Mouse (Mus musculus) G1E (cell line): ENCODE measurements around the gene Rab42. TPM values are rescaled to one million over a fixed set of nuclear protein-coding genes. Genes with fewer than 3 reads are reported as not detected.

Experiments
- ATAC-seq: 2 replicates; pipeline ENCODE4 v1.8.0; 2016; ENCODE audit warnings: mild to moderate bottlenecking; ENCODE audit not compliant: insufficient number of reproducible peaks, poor library complexity, low FRiP score, severe bottlenecking; ENCODE audit errors: extremely low read depth
- DNase-seq: peaks from one replicate; pipeline ENCODE4 v3.0.0; 2012; ENCODE audit warnings: low spot score
- H3K27me3 ChIP-seq: 2 replicates; pipeline ENCODE4 v1.6.1; 2012; ENCODE audit warnings: mild to moderate bottlenecking, low read length, inconsistent platforms; ENCODE audit not compliant: insufficient read depth
- H3K36me3 ChIP-seq: replicated peaks from 2 replicates; pipeline ENCODE3; 2012; ENCODE audit warnings: mild to moderate bottlenecking, inconsistent platforms
- H3K4me1 ChIP-seq: 2 replicates; pipeline ENCODE4 v1.6.1; 2012; ENCODE audit warnings: low read depth, low read length, inconsistent platforms, mixed read lengths; ENCODE audit not compliant: insufficient read depth
- H3K4me3 ChIP-seq: 2 replicates; pipeline ENCODE4 v1.5.1; 2012; ENCODE audit warnings: low read depth, mild to moderate bottlenecking, inconsistent platforms, low read length, moderate library complexity, mixed read lengths
- H3K9me3 ChIP-seq: replicated peaks from 2 replicates; pipeline ENCODE4 v1.6.1; 2012; ENCODE audit warnings: inconsistent platforms
- CTCF ChIP-seq: IDR thresholded peaks from 2 replicates; pipeline ENCODE4 v1.5.1; 2012; ENCODE audit warnings: low read depth, low read length, inconsistent platforms, mixed read lengths
- GATA1 ChIP-seq: IDR thresholded peaks from 2 replicates; pipeline ENCODE4 v1.6.1; 2012; ENCODE audit warnings: borderline replicate concordance, low read length, inconsistent platforms, mixed read lengths
- GATA2 ChIP-seq: IDR thresholded peaks from 2 replicates; pipeline ENCODE4 v1.6.1; 2012; ENCODE audit warnings: low read depth, low read length, inconsistent platforms, borderline replicate concordance
- POLR2AphosphoS5 ChIP-seq: IDR thresholded peaks from 2 replicates; pipeline ENCODE4 v1.6.1; 2012; ENCODE audit warnings: low read depth, low read length, inconsistent platforms; ENCODE audit not compliant: insufficient replicate concordance
- TAL1 ChIP-seq: conservative IDR thresholded peaks from 2 replicates; pipeline ENCODE4 v1.6.1; 2012; ENCODE audit warnings: low read depth, low read length, inconsistent platforms, mixed read lengths
- polyA plus RNA-seq: library from polyadenylated mRNA; stranded (reverse); fragments of >175 nt; gene quantifications from 2 replicates; pipeline ENCODE4 v1.2.3, GENCODE M21; 2012
- total RNA-seq, 2 experiments: library from RNA; stranded (forward) in 1 of 2; stranded (reverse) in 1 of 2; fragments of 200-1000 nt in 1 of 2; fragments of >200 nt in 1 of 2; fragmentation: Nextera tagmentation in 1 of 2; gene quantifications; 2 replicates each; pipeline ENCODE4 v1.2.3; 2014 to 2017

Rab42 gene
- total and polyA plus RNA-seq, 3 experiments, result 0.95 TPM; not detected in 2

GRCm38 (mm10) chr4:132338943-132339342 lies 35.8 kb upstream of the Rab42 start:
- Histone ChIP-seq H3K9me3 (no peaks in the 10 kb centered on the region), H3K36me3 (peaks cover 95% of the 10 kb centered on the region), H3K4me1 (peaks cover 58% of the 10 kb centered on the region), H3K27me3 (no peaks in the 10 kb centered on the region; the same call in 1 of the 2 replicates), H3K4me3 (no peak overlapping the region)
- no peak for TF ChIP-seq POLR2AphosphoS5
- no peak for TF ChIP-seq GATA1
- TF ChIP-seq CTCF, result no peak
- TF ChIP-seq GATA2, result no peak
- no peak for TF ChIP-seq TAL1
- ATAC-seq (no peak), DNase-seq (no peak)

GRCm38 (mm10) chr4:132332880-132333279 lies 29.7 kb upstream of the Rab42 start:
- no peaks in the 10 kb centered on the region for H3K27me3 ChIP-seq
- no peak for TF ChIP-seq GATA1
- TF ChIP-seq CTCF, result no peak
- TF ChIP-seq POLR2AphosphoS5, result no peak
- no peak for DNase-seq
- no peak overlapping the region for H3K4me3 ChIP-seq
- H3K4me1 ChIP-seq, result peaks cover 45% of the 10 kb centered on the region
- no peak for ATAC-seq
- no peaks in the 10 kb centered on the region for H3K9me3 ChIP-seq
- peaks cover 88% of the 10 kb centered on the region for H3K36me3 ChIP-seq

GRCm38 (mm10) chr4:132331960-132332359 lies 28.8 kb upstream of the Rab42 start:
- TF ChIP-seq GATA1, result no peak
- no peak for TF ChIP-seq TAL1
- TF ChIP-seq GATA2, result no peak
- TF ChIP-seq POLR2AphosphoS5, result no peak
- no peak for TF ChIP-seq CTCF
- Histone ChIP-seq H3K4me3 (no peak overlapping the region), H3K9me3 (no peaks in the 10 kb centered on the region), H3K4me1 (peaks cover 45% of the 10 kb centered on the region), H3K27me3 (no peaks in the 10 kb centered on the region), H3K36me3 (peaks cover 86% of the 10 kb centered on the region)
- ATAC-seq (no peak), DNase-seq (no peak)

- Histone ChIP-seq H3K36me3 (peaks cover 85% of the 10 kb centered on the region), H3K4me3 (peak overlapping the region; percentile 80; the same call in 1 of the 2 replicates), H3K9me3 (no peaks in the 10 kb centered on the region), H3K4me1 (peaks cover 36% of the 10 kb centered on the region), H3K27me3 (no peaks in the 10 kb centered on the region)
- no peak for TF ChIP-seq POLR2AphosphoS5
- no peak for TF ChIP-seq TAL1
- no peak for TF ChIP-seq CTCF
- no peak for TF ChIP-seq GATA1
- no peak for TF ChIP-seq GATA2
- DNase-seq (no peak), ATAC-seq (no peak)
These were observed 26.7 kb upstream of the Rab42 start for GRCm38 (mm10) chr4:132329835-132330354.

- H3K9me3 ChIP-seq, result no peaks in the 10 kb centered on the region
- no peaks in the 10 kb centered on the region for H3K27me3 ChIP-seq
- H3K36me3 ChIP-seq, result peaks cover 85% of the 10 kb centered on the region
- ATAC-seq (peak; percentile 67), DNase-seq (peak; percentile 83)
- peaks cover 31% of the 10 kb centered on the region for H3K4me1 ChIP-seq
- H3K4me3 ChIP-seq, result peak within 1 kb of the TSS; percentile 80
- no peak for TF ChIP-seq TAL1
- no peak for TF ChIP-seq GATA2
- TF ChIP-seq CTCF, result no peak
- TF ChIP-seq GATA1, result no peak
- no peak for TF ChIP-seq POLR2AphosphoS5
These were observed 26.1 kb upstream of the Rab42 start, which contains the start of gene Trnau1ap for GRCm38 (mm10) chr4:132329115-132329834. Gene Trnau1ap (minus strand): TSS chr4:132329538.

GRCm38 (mm10) chr4:132328391-132328982 lies 25.3 kb upstream of the Rab42 start:
- no peak for TF ChIP-seq POLR2AphosphoS5
- TF ChIP-seq TAL1, result no peak
- no peak for TF ChIP-seq GATA1
- no peak for TF ChIP-seq CTCF
- TF ChIP-seq GATA2, result no peak
- Histone ChIP-seq H3K27me3 (no peaks in the 10 kb centered on the region), H3K36me3 (peaks cover 85% of the 10 kb centered on the region), H3K9me3 (no peaks in the 10 kb centered on the region), H3K4me1 (peaks cover 30% of the 10 kb centered on the region), H3K4me3 (peak overlapping the region; percentile 80)
- ATAC-seq (no peak), DNase-seq (no peak)
